Mouse (Mus musculus) midbrain, embryonic 13.5 days (tissue): ENCODE measurements at regions not wholly inside any gene's neighbourhood (a gene's known extent, or its start where the extent isn't known, plus 50 kb on each side); places are given as distances from the start of the nearest gene placed in this dataset.

Source experiments
- ATAC-seq: fragments of 200-750 bp; cut with Nextera tagmentation; 2 replicates; pipeline ENCODE4 v1.8.0; 2017; ENCODE audit warnings: mild to moderate bottlenecking, moderate TSS enrichment, moderate library complexity
- H3K27ac ChIP-seq: fragments of 300-500 bp; sonication (generic); 2 replicates; pipeline ENCODE4 v1.5.1; 2015; ENCODE audit warnings: inconsistent platforms, mild to moderate bottlenecking, moderate library complexity
- H3K27me3 ChIP-seq: fragments of 300-500 bp; sonication (generic); 2 replicates; pipeline ENCODE4 v1.6.1; 2015; ENCODE audit warnings: mild to moderate bottlenecking, inconsistent platforms
- H3K36me3 ChIP-seq: fragments of 300-500 bp; sonication (generic); 2 replicates; pipeline ENCODE4 v1.6.1; 2015; ENCODE audit warnings: mild to moderate bottlenecking, inconsistent platforms
- H3K4me1 ChIP-seq: fragments of 300-500 bp; sonication (generic); replicated peaks from 2 replicates; pipeline ENCODE4 v1.6.1; 2015; ENCODE audit warnings: inconsistent platforms
- H3K4me2 ChIP-seq: fragments of 300-500 bp; sonication (generic); replicated peaks from 2 replicates; pipeline ENCODE4 v1.6.1; 2015; ENCODE audit warnings: moderate library complexity, mild to moderate bottlenecking, inconsistent platforms
- H3K4me3 ChIP-seq: fragments of 300-500 bp; sonication (generic); replicated peaks from 2 replicates; pipeline ENCODE4 v1.5.1; 2015; ENCODE audit warnings: mild to moderate bottlenecking, inconsistent platforms
- H3K9ac ChIP-seq: fragments of 300-500 bp; sonication (generic); replicated peaks from 2 replicates; pipeline ENCODE4 v1.6.1; 2015; ENCODE audit warnings: mild to moderate bottlenecking, inconsistent platforms
- H3K9me3 ChIP-seq: fragments of 300-500 bp; sonication (generic); 2 replicates; pipeline ENCODE4 v1.6.1; 2016; ENCODE audit warnings: mild to moderate bottlenecking, inconsistent platforms
- WGBS: fragments of 180-500 bp; shearing (Covaris S2); methylation state at CpG from one replicate; pipeline ENCODE4 v1.1.7; 2015; 5-methylcytosine and 5-hydroxymethylcytosine counted together

GRCm38 (mm10) chr3:128181221-128181908, 285.2 kb upstream of the Fam241a start:
- no peak overlapping the region for H3K9ac ChIP-seq
- no peak overlapping the region for H3K4me2 ChIP-seq
- no peaks in the 10 kb centered on the region for H3K9me3 ChIP-seq
- no peak for ATAC-seq
- no peaks in the 10 kb centered on the region for H3K4me1 ChIP-seq
- H3K36me3 ChIP-seq, result no peaks in the 10 kb centered on the region
- no peaks in the 10 kb centered on the region for H3K27me3 ChIP-seq
- WGBS, result 88% methylated on average over 7 of the region's 7 CpGs
- H3K27ac ChIP-seq, result no peak overlapping the region
- no peak overlapping the region for H3K4me3 ChIP-seq

- Histone ChIP-seq H3K36me3 (no peaks in the 10 kb centered on the region), H3K27me3 (no peaks in the 10 kb centered on the region), H3K4me2 (no peak overlapping the region), H3K4me1 (0 out of 2 replicates have a peak, but pooled peaks cover 3% of the 10 kb centered on the region), H3K9ac (no peak overlapping the region), H3K4me3 (no peak overlapping the region), H3K9me3 (no peaks in the 10 kb centered on the region), H3K27ac (no peak overlapping the region)
- 77% methylated on average over 8 of the region's 8 CpGs for whole genome bisulfite sequencing
- ATAC-seq, result no peak
Observed at GRCm38 (mm10) chr3:128149216-128149615, 253.1 kb upstream of the Fam241a start.

GRCm38 (mm10) chr3:128145329-128145728, 249.2 kb upstream of the Fam241a start:
- Histone ChIP-seq H3K27ac (no peak overlapping the region), H3K4me1 (0 out of 2 replicates have a peak, but pooled peaks cover 3% of the 10 kb centered on the region), H3K9me3 (no peaks in the 10 kb centered on the region), H3K36me3 (no peaks in the 10 kb centered on the region), H3K9ac (no peak overlapping the region), H3K4me2 (no peak overlapping the region), H3K27me3 (no peaks in the 10 kb centered on the region), H3K4me3 (no peak overlapping the region)
- 82% methylated on average over 7 of the region's 7 CpGs for WGBS
- ATAC-seq, result no peak

- H3K4me2 ChIP-seq, result no peak overlapping the region
- H3K9ac ChIP-seq, result no peak overlapping the region
- no peaks in the 10 kb centered on the region for H3K9me3 ChIP-seq
- no peaks in the 10 kb centered on the region for H3K36me3 ChIP-seq
- H3K4me1 ChIP-seq, result no peaks in the 10 kb centered on the region
- WGBS, result 94% methylated on average over 5 of the region's 5 CpGs
- no peak overlapping the region for H3K4me3 ChIP-seq
- no peak overlapping the region for H3K27ac ChIP-seq
- H3K27me3 ChIP-seq, result no peaks in the 10 kb centered on the region
- no peak for ATAC-seq
Observed at GRCm38 (mm10) chr3:128127836-128128235, 231.7 kb upstream of the Fam241a start.

GRCm38 (mm10) chr3:128126664-128127063, 230.5 kb upstream of the Fam241a start:
- Histone ChIP-seq H3K27me3 (no peaks in the 10 kb centered on the region), H3K9me3 (no peaks in the 10 kb centered on the region), H3K27ac (no peak overlapping the region), H3K36me3 (no peaks in the 10 kb centered on the region), H3K4me3 (no peak overlapping the region), H3K4me1 (0 out of 2 replicates have a peak, but pooled peaks cover 3% of the 10 kb centered on the region), H3K9ac (no peak overlapping the region), H3K4me2 (no peak overlapping the region)
- WGBS, result 63% methylated on average over 3 of the region's 3 CpGs
- ATAC-seq, result no peak

GRCm38 (mm10) chr3:128122111-128122510, 226.0 kb upstream of the Fam241a start:
- no peak overlapping the region for H3K4me2 ChIP-seq
- no peak overlapping the region for H3K9ac ChIP-seq
- no peak overlapping the region for H3K27ac ChIP-seq
- H3K36me3 ChIP-seq, result no peaks in the 10 kb centered on the region
- no peak overlapping the region for H3K4me3 ChIP-seq
- no peak for ATAC-seq
- 0 out of 2 replicates have a peak, but pooled peaks cover 3% of the 10 kb centered on the region for H3K4me1 ChIP-seq
- 53% methylated on average over 6 of the region's 6 CpGs for WGBS
- no peaks in the 10 kb centered on the region for H3K27me3 ChIP-seq
- no peaks in the 10 kb centered on the region for H3K9me3 ChIP-seq

- H3K27ac ChIP-seq, result no peak overlapping the region
- no peak for ATAC-seq
- no peak overlapping the region for H3K4me3 ChIP-seq
- no peaks in the 10 kb centered on the region for H3K9me3 ChIP-seq
- no peak overlapping the region for H3K4me2 ChIP-seq
- H3K36me3 ChIP-seq, result no peaks in the 10 kb centered on the region
- 0 out of 2 replicates have a peak, but pooled peaks cover 3% of the 10 kb centered on the region for H3K4me1 ChIP-seq
- H3K27me3 ChIP-seq, result no peaks in the 10 kb centered on the region
- 81% methylated on average over 6 of the region's 6 CpGs for WGBS
- no peak overlapping the region for H3K9ac ChIP-seq
Observed at GRCm38 (mm10) chr3:128120647-128121440, 224.7 kb upstream of the Fam241a start.

- no peak overlapping the region for H3K4me2 ChIP-seq
- no peaks in the 10 kb centered on the region for H3K27me3 ChIP-seq
- H3K4me3 ChIP-seq, result no peak overlapping the region
- H3K27ac ChIP-seq, result no peak overlapping the region
- H3K9ac ChIP-seq, result no peak overlapping the region
- WGBS, result 49% methylated on average over 3 of the region's 3 CpGs
- no peak for ATAC-seq
- no peaks in the 10 kb centered on the region for H3K9me3 ChIP-seq
- H3K36me3 ChIP-seq, result no peaks in the 10 kb centered on the region
- H3K4me1 ChIP-seq, result no peaks in the 10 kb centered on the region
Observed at GRCm38 (mm10) chr3:128113209-128113608, 217.1 kb upstream of the Fam241a start.

- Histone ChIP-seq H3K4me1 (no peaks in the 10 kb centered on the region), H3K4me3 (no peak overlapping the region), H3K4me2 (no peak overlapping the region), H3K9me3 (no peaks in the 10 kb centered on the region), H3K27ac (no peak overlapping the region), H3K9ac (no peak overlapping the region), H3K27me3 (no peaks in the 10 kb centered on the region), H3K36me3 (no peaks in the 10 kb centered on the region)
- WGBS, result 78% methylated on average over 2 of the region's 2 CpGs
- ATAC-seq, result no peak
Observed at GRCm38 (mm10) chr3:128110406-128110805, 214.3 kb upstream of the Fam241a start.

- Histone ChIP-seq H3K4me1 (no peaks in the 10 kb centered on the region), H3K36me3 (no peaks in the 10 kb centered on the region), H3K4me2 (no peak overlapping the region), H3K4me3 (no peak overlapping the region), H3K27ac (no peak overlapping the region), H3K9ac (no peak overlapping the region), H3K9me3 (no peaks in the 10 kb centered on the region), H3K27me3 (no peaks in the 10 kb centered on the region)
- 90% methylated on average over 6 of the region's 6 CpGs for WGBS
- no peak for ATAC-seq
Observed at GRCm38 (mm10) chr3:128104516-128104915, 208.4 kb upstream of the Fam241a start.

GRCm38 (mm10) chr3:128093046-128093445, 196.9 kb upstream of the Fam241a start:
- Histone ChIP-seq H3K9me3 (no peaks in the 10 kb centered on the region), H3K27ac (no peak overlapping the region), H3K27me3 (no peaks in the 10 kb centered on the region), H3K36me3 (no peaks in the 10 kb centered on the region), H3K9ac (no peak overlapping the region), H3K4me1 (peaks cover 5% of the 10 kb centered on the region; the same call in 1 of the 2 replicates), H3K4me3 (no peak overlapping the region), H3K4me2 (no peak overlapping the region)
- ATAC-seq, result peak; percentile 62

GRCm38 (mm10) chr3:128088207-128088606, 192.1 kb upstream of the Fam241a start:
- no peaks in the 10 kb centered on the region for H3K36me3 ChIP-seq
- H3K9ac ChIP-seq, result no peak overlapping the region
- no peaks in the 10 kb centered on the region for H3K9me3 ChIP-seq
- H3K27ac ChIP-seq, result no peak overlapping the region
- H3K4me2 ChIP-seq, result no peak overlapping the region
- H3K27me3 ChIP-seq, result no peaks in the 10 kb centered on the region
- H3K4me1 ChIP-seq, result no peaks in the 10 kb centered on the region
- peak; percentile 95 for ATAC-seq
- no peak overlapping the region for H3K4me3 ChIP-seq
- 59% methylated on average over 4 of the region's 4 CpGs for whole genome bisulfite sequencing
